Mouse (Mus musculus): ENCODE data around the gene Aoc3. TPM values are rescaled to one million over a fixed set of nuclear protein-coding genes. Genes with fewer than 3 reads are reported as not detected.
"Not testable (repeated sequence)": the region's sequence is repeated elsewhere in the genome, so short reads cannot be mapped to it uniquely, and the experiment has no call there.

Aoc3 gene
- 10 to 100 TPM; 10.5 to 16.6 TPM for total RNA-seq (2021)
- long read RNA-seq, experiment 1, full-length matches to known transcripts = 9 of 11 reads
- long read RNA-seq, experiment 1, partial matches to known transcripts = 1 of 11 reads
- long read RNA-seq, experiment 1, other reads (novel, unspliced or antisense) = 1 of 11 reads
- long read RNA-seq, experiment 2, full-length matches to known transcripts = 2 of 4 reads
- long read RNA-seq, experiment 2, partial matches to known transcripts = 1 of 4 reads
- long read RNA-seq, experiment 2, other reads (novel, unspliced or antisense) = 1 of 4 reads

DNA sequence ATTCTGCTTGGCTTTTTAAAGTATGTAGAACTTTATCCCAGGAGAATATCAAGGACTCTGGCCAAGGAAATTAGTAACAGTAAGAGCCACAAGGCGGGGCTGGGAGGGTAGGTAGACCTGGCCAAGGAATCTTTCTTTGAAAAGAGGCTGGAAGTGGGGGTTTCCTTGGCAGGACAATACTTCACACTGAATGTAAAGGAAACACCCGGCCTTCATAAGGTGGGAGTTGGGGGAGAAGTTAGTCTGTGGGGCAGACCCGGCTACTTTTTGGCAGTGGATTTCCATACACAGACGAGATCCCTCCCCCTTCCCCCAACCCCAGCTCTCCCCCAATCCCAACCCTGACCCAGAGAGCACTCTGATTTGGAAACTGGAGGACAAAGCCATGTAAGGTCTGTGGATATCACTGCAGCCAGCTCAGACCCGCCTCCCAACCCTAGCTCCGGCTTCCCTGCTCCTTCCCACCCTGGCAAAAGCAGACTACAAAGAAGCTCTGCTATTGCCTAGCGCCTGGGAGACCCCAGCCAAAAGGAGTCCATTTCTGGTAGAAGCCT, at the start of gene Aoc3:
Aoc3 (plus strand) TSS at position 235 of the 554 bp plus-strand sequence.
- DNase-seq = peak; percentile 57 to 64

DNA sequence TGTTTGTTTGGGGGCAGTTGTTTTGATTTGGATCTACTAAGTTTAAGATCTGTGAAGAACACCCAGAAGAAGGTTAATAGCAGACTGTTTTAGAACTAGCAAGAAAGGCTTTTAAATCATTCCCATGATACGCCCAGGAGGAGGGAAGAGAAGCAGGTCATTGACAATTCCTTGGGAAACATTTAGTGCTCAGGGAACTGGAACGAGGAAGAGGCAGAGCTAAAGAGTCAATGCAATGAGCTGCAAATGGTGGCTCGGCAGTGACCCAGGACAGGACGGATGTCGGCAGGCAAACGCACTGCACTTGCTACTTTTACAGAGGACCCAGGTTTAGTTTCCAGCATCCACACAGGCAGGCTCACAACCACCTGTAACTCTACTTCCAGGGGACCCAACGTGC, 49.6 kb upstream of the Aoc3 start:
- no peak for DNase-seq

- DNase-seq = no peak
These were observed 47.5 kb upstream of the Aoc3 start for GRCm38 (mm10) chr11:101282896-101283295.

DNA sequence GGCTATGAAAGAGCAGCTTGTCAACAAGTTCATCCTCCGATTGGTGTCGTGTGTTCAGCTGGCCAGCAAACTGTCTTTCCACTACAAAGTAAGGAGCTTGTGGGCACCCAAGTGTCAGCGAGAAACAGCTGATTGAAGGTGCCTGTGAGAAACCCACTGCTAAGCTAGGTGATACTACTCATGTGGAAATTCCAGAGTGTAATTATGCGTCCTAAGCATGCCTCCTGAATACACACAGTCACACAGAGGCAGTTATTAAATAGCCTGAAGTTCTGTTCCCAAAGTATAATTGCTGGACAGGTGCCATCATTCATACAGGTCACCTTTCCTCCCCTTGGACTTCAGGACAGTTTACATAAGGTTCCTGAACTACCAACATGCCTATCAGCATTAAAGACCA, 46.6 kb upstream of the Aoc3 start:
- DNase-seq = no peak

DNA sequence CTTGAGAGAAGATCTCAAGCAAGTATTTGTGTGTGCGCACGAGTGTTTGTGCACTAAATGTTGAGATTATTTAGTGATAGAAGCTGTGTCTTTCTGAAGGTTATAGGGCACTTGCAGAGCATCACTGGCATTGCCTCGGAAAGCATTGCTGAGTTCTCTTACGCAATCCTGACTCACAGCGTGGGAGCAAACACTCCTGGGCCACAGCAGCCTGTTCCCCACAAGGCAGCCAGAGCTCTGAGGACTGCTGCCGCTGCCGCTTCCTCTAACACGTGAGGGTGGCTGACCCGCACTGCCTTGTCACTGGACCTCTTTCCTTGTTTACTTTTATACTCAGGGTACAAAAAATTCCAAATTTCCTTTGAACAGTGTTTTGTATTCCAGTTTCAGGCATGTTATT, 43.1 kb upstream of the Aoc3 start:
- DNase-seq = peak; percentile 34 to 63

- DNase-seq = no peak
These were observed 39.2 kb upstream of the Aoc3 start for GRCm38 (mm10) chr11:101291231-101291630.

DNA sequence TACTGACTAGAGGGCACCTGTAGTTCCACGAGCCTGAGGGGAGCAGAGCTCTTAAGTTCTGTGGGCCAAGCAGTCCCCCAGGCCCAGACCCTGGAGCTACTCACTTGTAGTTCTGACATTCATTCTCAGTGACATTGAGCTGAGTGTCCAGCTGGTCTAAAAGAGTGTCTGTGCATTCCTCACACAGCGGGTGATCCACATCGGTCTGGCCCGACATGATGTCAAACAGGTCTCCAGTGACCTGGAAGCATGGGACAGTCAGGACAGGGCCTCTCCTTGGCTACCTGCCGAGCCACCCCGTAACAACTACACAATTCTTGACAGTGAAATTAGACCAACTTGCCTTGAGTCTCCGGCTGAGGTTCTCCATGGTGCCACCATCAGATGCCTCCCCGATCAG, 35.2 kb upstream of the Aoc3 start:
- DNase-seq = no peak

GRCm38 (mm10) chr11:101300881-101301280, 29.5 kb upstream of the Aoc3 start:
- DNase-seq = no peak

DNA sequence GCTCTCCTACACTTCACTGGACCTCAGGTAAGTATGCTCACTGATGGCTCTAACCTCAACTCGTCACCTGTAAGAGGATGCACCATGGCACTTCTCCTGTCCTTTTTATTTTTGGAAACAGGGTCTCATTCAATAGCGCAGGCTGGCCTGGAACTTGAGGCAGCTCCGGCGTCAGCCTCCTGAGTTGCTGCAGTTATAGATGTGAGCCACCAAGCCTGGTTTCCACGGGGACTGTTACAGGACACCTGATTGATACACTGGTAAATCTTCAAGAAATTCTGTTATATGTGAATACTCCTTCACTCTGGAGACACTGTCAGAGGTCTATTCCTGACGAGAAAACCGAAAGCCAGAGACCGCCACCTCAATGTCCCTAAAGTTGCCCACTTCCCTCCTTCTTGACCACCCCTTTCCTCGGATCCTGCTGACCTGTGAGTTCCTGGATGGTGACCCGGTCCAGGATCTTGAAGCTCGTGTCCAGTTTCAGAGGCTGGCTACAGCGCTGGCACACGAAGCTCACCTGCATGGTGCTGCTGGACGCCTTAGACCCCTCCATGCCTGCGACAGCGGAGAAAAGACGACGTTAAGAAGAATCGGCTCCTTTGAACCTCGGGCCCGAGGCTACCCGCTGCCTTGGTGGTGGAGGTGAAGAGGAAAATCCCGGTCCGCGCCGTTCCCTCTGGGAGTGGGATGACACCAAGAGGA, 29.0 kb upstream of the Aoc3 start:
- DNase-seq = no peak

- peak; percentile 96 to 99 for DNase-seq
These were observed 28.2 kb upstream of the Aoc3 start, which contains the start of gene Becn1 for GRCm38 (mm10) chr11:101302004-101302798. Becn1 (minus strand) TSS chr11:101302286.

GRCm38 (mm10) chr11:101307744-101308143, 22.7 kb upstream of the Aoc3 start:
- DNase-seq = no peak

- no peak for DNase-seq
These were observed 19.3 kb upstream of the Aoc3 start for GRCm38 (mm10) chr11:101311083-101311482.

- DNase-seq = no peak
These were observed 18.3 kb upstream of the Aoc3 start for GRCm38 (mm10) chr11:101312150-101312549.

DNA sequence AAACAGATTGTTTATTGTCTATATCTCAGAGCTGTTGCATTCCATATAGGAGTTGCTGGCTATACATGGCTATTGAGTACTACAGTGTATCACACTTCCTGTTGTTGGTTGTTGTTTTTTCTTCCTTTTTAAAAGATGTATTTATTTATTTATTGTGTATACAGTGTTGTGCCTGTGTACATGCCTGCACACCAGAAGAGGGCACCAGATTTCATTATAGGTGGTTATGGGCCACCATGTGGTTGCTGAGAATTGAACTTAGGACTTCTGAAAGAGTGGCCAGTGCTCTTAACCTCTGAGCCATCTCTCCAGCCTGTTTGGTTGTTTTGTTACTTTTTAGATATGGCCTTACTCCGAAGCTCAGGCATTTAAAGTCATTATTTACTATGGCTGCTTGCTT, 15.8 kb upstream of the Aoc3 start:
- DNase-seq = no peak

GRCm38 (mm10) chr11:101315082-101315650, 15.2 kb upstream of the Aoc3 start:
- no peak for DNase-seq

- peak; percentile 95 to 96 for DNase-seq
These were observed 14.5 kb upstream of the Aoc3 start, which contains the start of gene Psme3 for GRCm38 (mm10) chr11:101315665-101316500. Psme3 (plus strand) TSS chr11:101316213.

- no peak for DNase-seq
These were observed 13.9 kb upstream of the Aoc3 start for GRCm38 (mm10) chr11:101316501-101316917.

- peak; percentile 67 to 86 for DNase-seq
These were observed 6.8 kb upstream of the Aoc3 start for GRCm38 (mm10) chr11:101323609-101324008.

DNA sequence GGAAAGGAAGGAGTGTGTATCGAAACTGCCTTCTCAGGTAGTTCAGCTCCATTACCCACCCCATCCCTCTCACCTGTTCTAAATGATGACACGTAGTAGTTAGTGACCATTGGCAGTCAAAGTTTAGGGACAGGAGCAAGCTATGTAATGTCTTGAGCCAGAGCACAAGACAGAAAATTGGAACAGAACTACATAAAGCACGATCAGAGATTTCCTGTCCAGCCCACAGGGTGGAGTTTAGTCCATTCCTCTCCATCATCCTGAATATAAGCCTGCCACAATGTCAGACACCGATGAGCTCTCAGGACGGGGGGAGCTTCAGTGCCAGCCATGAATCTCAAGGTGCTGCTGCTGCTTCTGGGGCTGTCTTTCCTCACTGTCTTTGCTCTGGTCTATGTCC, 5.6 kb upstream of the Aoc3 start, which contains the start of gene Aoc2:
Aoc2 (plus strand) TSS at position 301 of the 400 bp plus-strand sequence.
- DNase-seq = no peak

DNA sequence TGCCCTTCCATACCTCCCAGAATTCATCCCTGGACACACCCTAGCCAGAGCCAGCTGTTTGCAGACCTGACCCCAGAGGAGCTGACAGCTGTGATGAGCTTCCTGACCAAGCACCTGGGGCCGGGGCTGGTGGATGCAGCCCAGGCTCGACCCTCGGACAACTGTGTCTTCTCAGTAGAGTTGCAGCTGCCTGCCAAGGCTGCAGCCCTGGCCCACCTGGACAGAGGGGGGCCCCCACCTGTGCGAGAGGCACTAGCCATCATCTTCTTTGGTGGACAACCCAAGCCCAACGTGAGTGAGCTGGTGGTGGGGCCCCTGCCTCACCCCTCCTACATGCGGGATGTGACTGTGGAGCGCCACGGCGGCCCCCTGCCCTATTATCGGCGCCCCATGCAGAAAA, 5.2 kb upstream of the Aoc3 start:
- not testable (repeated sequence) for DNase-seq

DNA sequence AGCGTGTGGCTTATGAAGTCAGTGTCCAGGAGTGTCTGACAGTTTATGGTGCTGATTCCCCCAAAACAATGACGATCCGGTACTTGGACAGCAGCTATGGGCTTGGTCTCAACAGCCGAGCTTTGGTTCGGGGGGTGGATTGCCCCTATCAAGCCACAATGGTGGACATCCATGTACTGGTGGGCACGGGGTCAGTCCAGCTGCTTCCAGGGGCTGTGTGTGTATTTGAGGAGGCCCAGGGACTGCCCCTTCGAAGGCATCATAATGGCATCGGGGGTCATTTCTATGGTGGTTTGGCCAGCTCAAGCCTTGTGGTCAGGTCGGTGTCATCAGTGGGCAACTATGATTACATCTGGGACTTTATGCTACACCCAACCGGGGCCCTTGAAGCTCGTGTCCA, 4.3 kb upstream of the Aoc3 start:
- DNase-seq = no peak

Data from heart, adult 18-20 months (tissue).